Mouse (Mus musculus) embryo, embryonic 10 days (tissue): ENCODE data around the gene Mepce.

Experiments
- DNase-seq: peaks from one replicate; pipeline ENCODE4 v3.0.0-alpha.2; 2015; ENCODE audit warnings: low spot score

Mepce gene

GRCm38 (mm10) chr5:137788171-137788570 is 716 bp upstream of the Mepce start:
- no peak for DNase-seq

- peak; percentile 100 for DNase-seq
These were observed 1.1 kb downstream of the Mepce start for GRCm38 (mm10) chr5:137786109-137786942.

GRCm38 (mm10) chr5:137785164-137786031 is 2.1 kb downstream of the Mepce start:
- peak; percentile 38 for DNase-seq

GRCm38 (mm10) chr5:137784546-137784945 is 2.9 kb downstream of the Mepce start:
- no peak for DNase-seq

GRCm38 (mm10) chr5:137783901-137784540 is 3.4 kb downstream of the Mepce start:
- DNase-seq: no peak

- no peak for DNase-seq
These were observed 4.5 kb downstream of the Mepce start for GRCm38 (mm10) chr5:137782776-137783522.

- no peak for DNase-seq
These were observed 5.8 kb downstream of the Mepce start for GRCm38 (mm10) chr5:137781661-137782060.

GRCm38 (mm10) chr5:137779053-137779933 is 8.2 kb downstream of the Mepce start:
- DNase-seq: peak; percentile 50

- peak; percentile 100 for DNase-seq
These were observed 8.8 kb downstream of the Mepce start, which contains the start of gene Ppp1r35 for GRCm38 (mm10) chr5:137778635-137779034. Gene Ppp1r35, plus strand, starts transcription at chr5:137778849.

- DNase-seq: no peak
These were observed 10.1 kb downstream of the Mepce start for GRCm38 (mm10) chr5:137777267-137777845.

- no peak for DNase-seq
These were observed 11.0 kb downstream of the Mepce start for GRCm38 (mm10) chr5:137776408-137776918.

- no peak for DNase-seq
These were observed 11.7 kb downstream of the Mepce start for GRCm38 (mm10) chr5:137775587-137776290.

- no peak for DNase-seq
These were observed 14.7 kb downstream of the Mepce start for GRCm38 (mm10) chr5:137772755-137773154.

GRCm38 (mm10) chr5:137770709-137771108 is 16.7 kb downstream of the Mepce start:
- peak; percentile 82 for DNase-seq

- no peak for DNase-seq
These were observed 19.0 kb downstream of the Mepce start for GRCm38 (mm10) chr5:137768475-137768874.

GRCm38 (mm10) chr5:137766270-137766669 is 21.2 kb downstream of the Mepce start:
- DNase-seq: no peak

- no peak for DNase-seq
These were observed 22.7 kb downstream of the Mepce start for GRCm38 (mm10) chr5:137764609-137765340.

GRCm38 (mm10) chr5:137759971-137760412 is 27.5 kb downstream of the Mepce start:
- DNase-seq: peak; percentile 68
